Comparison of ENCODE assay signal across 13 mouse cellular contexts in genomic region chr10:5591996-5592395, GRCm38 (mm10). TPM values are rescaled to one million over a fixed set of nuclear protein-coding genes. Genes with fewer than 3 reads are reported as not detected.
DNase-seq lines count a peak whose midpoint lies in the region; ATAC-seq lines count a peak whose summit lies in the region.
"Had no signal": no experiment of that assay in that cellular context is flagged by ENCODE, and none has a peak within 500 bp of the region (broad histone marks: within the 10 kb centered on the region; RNA-seq: fewer than 3 reads in every experiment).

No protein-coding gene starts in this region.

- no peak for ATAC-seq in intestine, embryonic 14.5 days (replicated peaks; ENCODE audit: low FRiP score, low TSS enrichment, low read depth)
- ATAC-seq in intestine, embryonic 16.5 days: no peak
- no peak for ATAC-seq in heart, embryonic 12.5 days (ENCODE audit: insufficient number of reproducible peaks, low FRiP score)
- ATAC-seq in forebrain, embryonic 15.5 days (replicated peaks): no peak

- 80% methylated on average over 4 of the region's 4 CpGs for WGBS in intestine, embryonic 14.5 days
- WGBS in intestine, embryonic 16.5 days: 78% methylated on average over 4 of the region's 4 CpGs
- WGBS in heart, embryonic 12.5 days: 57% methylated on average over 4 of the region's 4 CpGs
- 83% methylated on average over 4 of the region's 4 CpGs for WGBS in forebrain, embryonic 15.5 days

- no peak overlapping the region for H3K4me3 ChIP-seq in intestine, embryonic 14.5 days (ENCODE audit: low read depth, low read length)
- no peak overlapping the region for H3K4me3 ChIP-seq in intestine, embryonic 16.5 days (ENCODE audit: low read length)
- no peak overlapping the region for H3K4me3 ChIP-seq in heart, embryonic 12.5 days
- no peak overlapping the region for H3K4me3 ChIP-seq in forebrain, embryonic 15.5 days
- H3K4me3 ChIP-seq: myocyte had no signal

- H3K4me1 ChIP-seq in intestine, embryonic 14.5 days (replicated peaks; ENCODE audit: control insufficient read depth, insufficient read depth, low read length): no peaks in the 10 kb centered on the region
- no peaks in the 10 kb centered on the region for H3K4me1 ChIP-seq in intestine, embryonic 16.5 days (ENCODE audit: control insufficient read depth, insufficient read depth, low read length)
- peaks cover 24% of the 10 kb centered on the region for H3K4me1 ChIP-seq in heart, embryonic 12.5 days (replicated peaks)
- no peaks in the 10 kb centered on the region for H3K4me1 ChIP-seq in forebrain, embryonic 15.5 days

- H3K36me3 ChIP-seq in intestine, embryonic 14.5 days (ENCODE audit: control insufficient read depth, insufficient read depth, low read length): no peaks in the 10 kb centered on the region
- no peaks in the 10 kb centered on the region for H3K36me3 ChIP-seq in intestine, embryonic 16.5 days (ENCODE audit: control insufficient read depth, insufficient read depth, low read length)
- no peaks in the 10 kb centered on the region for H3K36me3 ChIP-seq in heart, embryonic 12.5 days
- H3K36me3 ChIP-seq in forebrain, embryonic 15.5 days: no peaks in the 10 kb centered on the region

- no peaks in the 10 kb centered on the region for H3K9me3 ChIP-seq in intestine, embryonic 14.5 days (ENCODE audit: control insufficient read depth, low read length)
- no peaks in the 10 kb centered on the region for H3K9me3 ChIP-seq in intestine, embryonic 16.5 days (ENCODE audit: control insufficient read depth, low read length)
- no peaks in the 10 kb centered on the region for H3K9me3 ChIP-seq in heart, embryonic 12.5 days (replicated peaks)
- H3K9me3 ChIP-seq in forebrain, embryonic 15.5 days: no peaks in the 10 kb centered on the region

- H3K9ac ChIP-seq in intestine, embryonic 14.5 days (ENCODE audit: low read length): no peak overlapping the region
- no peak overlapping the region for H3K9ac ChIP-seq in intestine, embryonic 16.5 days (ENCODE audit: low read depth, low read length)
- H3K9ac ChIP-seq in heart, embryonic 12.5 days: no peak overlapping the region
- no peak overlapping the region for H3K9ac ChIP-seq in forebrain, embryonic 15.5 days (replicated peaks)

- 0 out of 2 replicates have a peak overlapping the region, but pooled peaks have one; percentile 6 for H3K27ac ChIP-seq in intestine, embryonic 14.5 days (ENCODE audit: low read depth)
- H3K27ac ChIP-seq in intestine, embryonic 16.5 days (ENCODE audit: low read length): no peak overlapping the region
- peak overlapping the region; percentile 63 for H3K27ac ChIP-seq in heart, embryonic 12.5 days (ENCODE audit: poor library complexity, severe bottlenecking)
- no peak overlapping the region for H3K27ac ChIP-seq in forebrain, embryonic 15.5 days (replicated peaks)

- no peak overlapping the region for H3K4me2 ChIP-seq in intestine, embryonic 14.5 days (ENCODE audit: low read length)
- no peak overlapping the region for H3K4me2 ChIP-seq in intestine, embryonic 16.5 days (ENCODE audit: low read depth, low read length)
- no peak overlapping the region for H3K4me2 ChIP-seq in heart, embryonic 12.5 days
- no peak overlapping the region for H3K4me2 ChIP-seq in forebrain, embryonic 15.5 days (replicated peaks)

- no peak for DNase-seq in intestine, embryonic 14.5 days (ENCODE audit: low spot score)
- peak; percentile 44 for DNase-seq in kidney, adult 9 months
- DNase-seq in lung, postnatal 25 days (ENCODE audit: low spot score): peak; percentile 49
- no peak for DNase-seq in ovary, postnatal 36 days (ENCODE audit: low spot score)
- DNase-seq in cerebellum, adult 11 months: no peak
- DNase-seq: adrenal gland, postnatal 25 days; cerebellum, adult 8-10 months; thymus, postnatal 25 days had no signal

- no peaks in the 10 kb centered on the region for H3K27me3 ChIP-seq in intestine, embryonic 14.5 days (replicated peaks; ENCODE audit: control insufficient read depth, insufficient read depth, low read length)
- no peaks in the 10 kb centered on the region for H3K27me3 ChIP-seq in intestine, embryonic 16.5 days (replicated peaks; ENCODE audit: control insufficient read depth, insufficient read depth, low read length)
- H3K27me3 ChIP-seq in heart, embryonic 12.5 days (replicated peaks): no peaks in the 10 kb centered on the region
- H3K27me3 ChIP-seq in forebrain, embryonic 15.5 days: no peaks in the 10 kb centered on the region

RNA-seq across cellular contexts. Expression of gene Myct1, which starts 1.6 kb away (rescaled TPM):
- 4.7 and 5.0 TPM in 2 replicates for polyA plus RNA-seq in intestine, embryonic 14.5 days (2014; fragmentation: Nextera tagmentation; extraction: Ambion mirVana)
- 4.2 and 4.6 TPM in 2 replicates for polyA plus RNA-seq in intestine, embryonic 16.5 days (2015; fragmentation: Nextera tagmentation; extraction: Ambion mirVana)
- 4.5 and 4.6 TPM in 2 replicates for polyA plus RNA-seq in heart, embryonic 12.5 days (2016; fragmentation: Nextera tagmentation; extraction: Ambion mirVana)
- 0.96 and 1.1 TPM in 2 replicates for polyA plus RNA-seq in forebrain, embryonic 15.5 days (2015; fragmentation: Nextera tagmentation; extraction: Ambion mirVana)
- polyA plus RNA-seq: myocyte had no signal

RNA-seq across cellular contexts. Expression of gene Syne1, which starts 40.7 kb away (rescaled TPM):
- 13.2 and 13.3 TPM in 2 replicates for polyA plus RNA-seq in intestine, embryonic 14.5 days (2014; fragmentation: Nextera tagmentation; extraction: Ambion mirVana)
- polyA plus RNA-seq in intestine, embryonic 16.5 days (2015; fragmentation: Nextera tagmentation; extraction: Ambion mirVana): 4.7 TPM in 2 replicates
- 18.0 and 19.6 TPM in 2 replicates for polyA plus RNA-seq in heart, embryonic 12.5 days (2016; fragmentation: Nextera tagmentation; extraction: Ambion mirVana)
- 4.9 and 5.2 TPM in 2 replicates for polyA plus RNA-seq in forebrain, embryonic 15.5 days (2015; fragmentation: Nextera tagmentation; extraction: Ambion mirVana)

RNA-seq across cellular contexts. Expression of gene Vip, which starts 47.0 kb away (rescaled TPM):
- polyA plus RNA-seq in intestine, embryonic 14.5 days (2014; fragmentation: Nextera tagmentation; extraction: Ambion mirVana): 22.7 and 23.7 TPM in 2 replicates
- 20.9 and 22.8 TPM in 2 replicates for polyA plus RNA-seq in intestine, embryonic 16.5 days (2015; fragmentation: Nextera tagmentation; extraction: Ambion mirVana)
- polyA plus RNA-seq in heart, embryonic 12.5 days (2016; fragmentation: Nextera tagmentation; extraction: Ambion mirVana): not detected in 2 replicates
- not detected in 2 replicates for polyA plus RNA-seq in forebrain, embryonic 15.5 days (2015; fragmentation: Nextera tagmentation; extraction: Ambion mirVana)
- polyA plus RNA-seq: embryonic facial prominence, embryonic 11.5 days; myocyte had no signal

Comparison
In these comparisons a context has a peak if more than half of its experiments do, and no peak if none do; other contexts are left out.
1. H3K27ac ChIP-seq: peak in intestine, embryonic 14.5 days (single experiment) and heart, embryonic 12.5 days (single experiment); none in intestine, embryonic 16.5 days (single experiment) and forebrain, embryonic 15.5 days (single experiment).
2. DNase-seq: peak in kidney, adult 9 months (single experiment) and lung, postnatal 25 days (single experiment); none in intestine, embryonic 14.5 days (single experiment), ovary, postnatal 36 days (single experiment) and cerebellum, adult 11 months (single experiment).
3. RNA of gene Vip, which starts 47.0 kb away (polyA plus RNA-seq): 22.7 to 23.7 TPM in intestine, embryonic 14.5 days and 20.9 to 22.8 TPM in intestine, embryonic 16.5 days; not detected in heart, embryonic 12.5 days and not detected in forebrain, embryonic 15.5 days; every median in the first group is over 10 times any median in the second.